Mouse (Mus musculus): ENCODE measurements around the gene Hdac5. TPM values are rescaled to one million over a fixed set of nuclear protein-coding genes. Genes with fewer than 3 reads are reported as not detected.

Hdac5 gene
- polyA plus RNA-seq, 1 experiment from 2014 or later: 59.8 TPM

- Histone ChIP-seq H3K9ac (replicated peaks; ENCODE audit: low read length) (peak overlapping the region; percentile 22; the same call in 1 of the 2 replicates), H3K27ac (ENCODE audit: low read length) (no peak overlapping the region), H3K27me3 (ENCODE audit: insufficient read depth, low read length) (no peaks in the 10 kb centered on the region), H3K4me1 (ENCODE audit: insufficient read depth, low read length) (peaks cover 23% of the 10 kb centered on the region), H3K36me3 (ENCODE audit: insufficient read depth, low read length) (peaks cover 23% of the 10 kb centered on the region), H3K4me3 (ENCODE audit: low read length) (peak overlapping the region; percentile 71), H3K4me2 (replicated peaks; ENCODE audit: low read depth, low read length) (peak overlapping the region; percentile 87), H3K9me3 (ENCODE audit: low read length) (no peaks in the 10 kb centered on the region)
- no peak for ATAC-seq (ENCODE audit: low FRiP score, low TSS enrichment)
- 31% methylated on average over 4 of the region's 4 CpGs for WGBS
These were observed 39.1 kb downstream of the Hdac5 start for GRCm38 (mm10) chr11:102190848-102191247.

- peaks cover 27% of the 10 kb centered on the region for H3K4me1 ChIP-seq (ENCODE audit: insufficient read depth, low read length)
- H3K9ac ChIP-seq (replicated peaks; ENCODE audit: low read length): peak within 1 kb of the TSS; percentile 77
- 1% methylated on average over 50 of the region's 50 CpGs for WGBS
- H3K27ac ChIP-seq (ENCODE audit: low read length): peak within 1 kb of the TSS; percentile 77
- ATAC-seq (ENCODE audit: low FRiP score, low TSS enrichment): peak; percentile 82
- no peaks in the 10 kb centered on the region for H3K27me3 ChIP-seq (ENCODE audit: insufficient read depth, low read length)
- peak within 1 kb of the TSS; percentile 87 for H3K4me2 ChIP-seq (replicated peaks; ENCODE audit: low read depth, low read length)
- H3K9me3 ChIP-seq (ENCODE audit: low read length): no peaks in the 10 kb centered on the region
- peak within 1 kb of the TSS; percentile 71 for H3K4me3 ChIP-seq (ENCODE audit: low read length)
- peaks cover 17% of the 10 kb centered on the region for H3K36me3 ChIP-seq (ENCODE audit: insufficient read depth, low read length)
These were observed 40.2 kb downstream of the Hdac5 start, which contains the start of gene G6pc3 for GRCm38 (mm10) chr11:102189461-102190436. Gene G6pc3, plus strand, starts transcription at chr11:102189620.

- no peak for ATAC-seq (ENCODE audit: low FRiP score, low TSS enrichment)
- peak overlapping the region; percentile 87 for H3K4me2 ChIP-seq (replicated peaks; ENCODE audit: low read depth, low read length)
- H3K4me3 ChIP-seq (ENCODE audit: low read length): peak overlapping the region; percentile 71
- no peaks in the 10 kb centered on the region for H3K27me3 ChIP-seq (ENCODE audit: insufficient read depth, low read length)
- H3K27ac ChIP-seq (ENCODE audit: low read length): peak overlapping the region; percentile 29
- H3K36me3 ChIP-seq (ENCODE audit: insufficient read depth, low read length): peaks cover 12% of the 10 kb centered on the region
- peaks cover 31% of the 10 kb centered on the region for H3K4me1 ChIP-seq (ENCODE audit: insufficient read depth, low read length)
- H3K9me3 ChIP-seq (ENCODE audit: low read length): no peaks in the 10 kb centered on the region
- WGBS: 58% methylated on average over 6 of the region's 6 CpGs
- H3K9ac ChIP-seq (replicated peaks; ENCODE audit: low read length): peak overlapping the region; percentile 77
These were observed 41.0 kb downstream of the Hdac5 start for GRCm38 (mm10) chr11:102188980-102189379.

- no peak overlapping the region for H3K27ac ChIP-seq (ENCODE audit: low read length)
- no peak overlapping the region for H3K4me3 ChIP-seq (ENCODE audit: low read length)
- no peaks in the 10 kb centered on the region for H3K27me3 ChIP-seq (ENCODE audit: insufficient read depth, low read length)
- 62% methylated on average over 1 of the region's 1 CpGs for WGBS
- H3K36me3 ChIP-seq (ENCODE audit: insufficient read depth, low read length): peaks cover 7% of the 10 kb centered on the region; the same call in 1 of the 2 replicates
- no peak overlapping the region for H3K4me2 ChIP-seq (replicated peaks; ENCODE audit: low read depth, low read length)
- no peak for ATAC-seq (ENCODE audit: low FRiP score, low TSS enrichment)
- peaks cover 39% of the 10 kb centered on the region for H3K4me1 ChIP-seq (ENCODE audit: insufficient read depth, low read length)
- no peaks in the 10 kb centered on the region for H3K9me3 ChIP-seq (ENCODE audit: low read length)
- no peak overlapping the region for H3K9ac ChIP-seq (replicated peaks; ENCODE audit: low read length)
These were observed 43.7 kb downstream of the Hdac5 start for GRCm38 (mm10) chr11:102186235-102186634.

GRCm38 (mm10) chr11:102185677-102186076 is 44.3 kb downstream of the Hdac5 start:
- peak overlapping the region; percentile 89 for H3K4me2 ChIP-seq (replicated peaks; ENCODE audit: low read depth, low read length)
- H3K9me3 ChIP-seq (ENCODE audit: low read length): no peaks in the 10 kb centered on the region
- no peaks in the 10 kb centered on the region for H3K27me3 ChIP-seq (ENCODE audit: insufficient read depth, low read length)
- no peak overlapping the region for H3K9ac ChIP-seq (replicated peaks; ENCODE audit: low read length)
- H3K36me3 ChIP-seq (ENCODE audit: insufficient read depth, low read length): peaks cover 10% of the 10 kb centered on the region; the same call in 1 of the 2 replicates
- H3K27ac ChIP-seq (ENCODE audit: low read length): peak overlapping the region; percentile 94
- WGBS: 52% methylated on average over 3 of the region's 3 CpGs
- ATAC-seq (ENCODE audit: low FRiP score, low TSS enrichment): no peak
- peak overlapping the region; percentile 94; the same call in 1 of the 2 replicates for H3K4me3 ChIP-seq (ENCODE audit: low read length)
- H3K4me1 ChIP-seq (ENCODE audit: insufficient read depth, low read length): peaks cover 33% of the 10 kb centered on the region

GRCm38 (mm10) chr11:102184646-102185495 is 45.1 kb downstream of the Hdac5 start, which contains the start of gene Lsm12:
Gene Lsm12, minus strand, starts transcription at chr11:102185296.
- Histone ChIP-seq H3K9me3 (ENCODE audit: low read length) (no peaks in the 10 kb centered on the region), H3K4me1 (ENCODE audit: insufficient read depth, low read length) (peaks cover 33% of the 10 kb centered on the region), H3K4me3 (ENCODE audit: low read length) (peak within 1 kb of the TSS; percentile 94), H3K9ac (replicated peaks; ENCODE audit: low read length) (peak within 1 kb of the TSS; percentile 91), H3K27me3 (ENCODE audit: insufficient read depth, low read length) (no peaks in the 10 kb centered on the region), H3K4me2 (replicated peaks; ENCODE audit: low read depth, low read length) (peak within 1 kb of the TSS; percentile 89), H3K36me3 (ENCODE audit: insufficient read depth, low read length) (peaks cover 10% of the 10 kb centered on the region; the same call in 1 of the 2 replicates), H3K27ac (ENCODE audit: low read length) (peak within 1 kb of the TSS; percentile 94)
- peak; percentile 83 for ATAC-seq (ENCODE audit: low FRiP score, low TSS enrichment)
- under 1% methylated on average over 67 of the region's 70 CpGs for WGBS

GRCm38 (mm10) chr11:102184253-102184645 is 45.7 kb downstream of the Hdac5 start:
- ATAC-seq (ENCODE audit: low FRiP score, low TSS enrichment): no peak
- Histone ChIP-seq H3K27ac (ENCODE audit: low read length) (peak overlapping the region; percentile 94), H3K4me2 (replicated peaks; ENCODE audit: low read depth, low read length) (peak overlapping the region; percentile 89), H3K9me3 (ENCODE audit: low read length) (no peaks in the 10 kb centered on the region), H3K27me3 (ENCODE audit: insufficient read depth, low read length) (no peaks in the 10 kb centered on the region), H3K4me3 (ENCODE audit: low read length) (peak overlapping the region; percentile 94), H3K4me1 (ENCODE audit: insufficient read depth, low read length) (peaks cover 35% of the 10 kb centered on the region), H3K9ac (replicated peaks; ENCODE audit: low read length) (peak overlapping the region; percentile 91), H3K36me3 (ENCODE audit: insufficient read depth, low read length) (peaks cover 10% of the 10 kb centered on the region; the same call in 1 of the 2 replicates)
- WGBS: 2% methylated on average over 7 of the region's 7 CpGs

GRCm38 (mm10) chr11:102179836-102180235 is 50.1 kb downstream of the Hdac5 start:
- H3K9me3 ChIP-seq (ENCODE audit: low read length): no peaks in the 10 kb centered on the region
- peak overlapping the region; percentile 41; the same call in 1 of the 2 replicates for H3K27ac ChIP-seq (ENCODE audit: low read length)
- no peak for ATAC-seq (ENCODE audit: low FRiP score, low TSS enrichment)
- no peak overlapping the region for H3K9ac ChIP-seq (replicated peaks; ENCODE audit: low read length)
- no peaks in the 10 kb centered on the region for H3K27me3 ChIP-seq (ENCODE audit: insufficient read depth, low read length)
- H3K4me2 ChIP-seq (replicated peaks; ENCODE audit: low read depth, low read length): no peak overlapping the region
- H3K4me3 ChIP-seq (ENCODE audit: low read length): no peak overlapping the region
- peaks cover 24% of the 10 kb centered on the region; the same call in 1 of the 2 replicates for H3K36me3 ChIP-seq (ENCODE audit: insufficient read depth, low read length)
- H3K4me1 ChIP-seq (ENCODE audit: insufficient read depth, low read length): peaks cover 23% of the 10 kb centered on the region

- Histone ChIP-seq H3K27me3 (ENCODE audit: insufficient read depth, low read length) (no peaks in the 10 kb centered on the region), H3K4me2 (replicated peaks; ENCODE audit: low read depth, low read length) (no peak overlapping the region), H3K9me3 (ENCODE audit: low read length) (no peaks in the 10 kb centered on the region), H3K36me3 (ENCODE audit: insufficient read depth, low read length) (peaks cover 37% of the 10 kb centered on the region), H3K4me1 (ENCODE audit: insufficient read depth, low read length) (no peaks in the 10 kb centered on the region), H3K4me3 (ENCODE audit: low read length) (no peak overlapping the region), H3K27ac (ENCODE audit: low read length) (no peak overlapping the region), H3K9ac (replicated peaks; ENCODE audit: low read length) (no peak overlapping the region)
- no peak for ATAC-seq (ENCODE audit: low FRiP score, low TSS enrichment)
- WGBS: 81% methylated on average over 5 of the region's 5 CpGs
These were observed 61.3 kb downstream of the Hdac5 start for GRCm38 (mm10) chr11:102168689-102169088.

All from kidney, embryonic 16.5 days (tissue).